Mouse (Mus musculus): ENCODE measurements around the gene Dglucy. TPM values are rescaled to one million over a fixed set of nuclear protein-coding genes. Genes with fewer than 3 reads are reported as not detected.

The Dglucy gene
- polyA plus RNA-seq (2014; fragmentation: Nextera tagmentation; extraction: Ambion mirVana) = 1.5 and 2.4 TPM in 2 replicates

DNA sequence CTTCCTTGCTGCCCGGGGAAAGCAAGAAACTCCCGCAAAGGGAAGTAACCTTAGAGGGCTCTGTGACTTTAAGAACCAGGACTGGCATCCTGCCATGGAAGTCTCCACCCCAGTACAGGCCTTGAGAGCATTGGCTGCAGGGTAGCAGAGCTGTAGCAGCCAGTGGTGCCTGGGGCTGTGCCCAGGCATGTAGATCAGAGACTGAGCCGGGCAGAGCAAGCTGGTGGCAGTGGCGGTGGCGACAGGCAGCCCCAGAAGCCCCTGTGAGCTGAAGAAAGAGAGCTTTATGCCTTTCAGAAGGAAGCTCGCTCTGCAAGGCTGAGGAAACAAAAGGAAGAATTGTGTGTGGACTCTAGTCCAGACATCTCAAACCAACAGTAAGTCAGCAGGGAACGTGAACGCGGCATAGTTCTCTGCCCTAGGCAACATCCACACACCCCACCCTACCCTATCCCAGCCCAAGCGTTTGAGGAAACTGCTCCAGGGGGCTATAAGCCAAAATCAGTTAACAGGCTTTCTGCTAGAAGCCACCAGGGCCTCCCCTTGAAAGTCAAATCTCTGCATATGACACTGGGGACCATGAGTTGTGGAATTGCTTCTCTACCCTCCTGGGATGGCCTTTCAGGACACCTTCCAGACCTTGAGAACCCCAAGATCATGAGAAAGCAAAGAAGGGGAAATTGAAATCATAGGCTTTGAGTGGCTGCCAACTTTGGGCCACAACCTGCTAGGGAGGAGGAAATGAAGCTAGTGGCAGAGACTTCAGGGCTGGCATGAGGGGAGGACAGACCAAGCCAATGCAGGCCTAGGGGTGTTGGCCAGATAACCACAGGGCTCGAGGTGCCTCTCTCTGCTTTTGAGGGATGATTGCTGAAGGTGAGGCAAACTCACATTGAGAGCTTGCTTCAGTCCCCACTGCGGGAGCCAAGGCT is at the start of gene Dglucy:
Dglucy (plus strand) TSS at position 124 of the 932 bp plus-strand sequence.
- Histone ChIP-seq H3K27me3 (replicated peaks; ENCODE audit: control insufficient read depth, insufficient read depth, low read length) (no peaks in the 10 kb centered on the region), H3K4me3 (ENCODE audit: low read depth, low read length) (peak within 1 kb of the TSS; percentile 18), H3K9ac (ENCODE audit: low read length) (peak within 1 kb of the TSS; percentile 30), H3K36me3 (ENCODE audit: control insufficient read depth, insufficient read depth, low read length) (no peaks in the 10 kb centered on the region), H3K4me2 (ENCODE audit: low read length) (peak within 1 kb of the TSS; percentile 33), H3K9me3 (ENCODE audit: control insufficient read depth, low read length) (no peaks in the 10 kb centered on the region), H3K4me1 (replicated peaks; ENCODE audit: control insufficient read depth, insufficient read depth, low read length) (no peaks in the 10 kb centered on the region), H3K27ac (ENCODE audit: low read depth) (peak within 1 kb of the TSS; percentile 43; the same call in 1 of the 2 replicates)
- ATAC-seq (replicated peaks; ENCODE audit: low FRiP score, low TSS enrichment, low read depth) (peak; percentile 86), DNase-seq (ENCODE audit: low spot score) (peak; percentile 70)
- WGBS = 64% methylated on average over 12 of the region's 12 CpGs

DNA sequence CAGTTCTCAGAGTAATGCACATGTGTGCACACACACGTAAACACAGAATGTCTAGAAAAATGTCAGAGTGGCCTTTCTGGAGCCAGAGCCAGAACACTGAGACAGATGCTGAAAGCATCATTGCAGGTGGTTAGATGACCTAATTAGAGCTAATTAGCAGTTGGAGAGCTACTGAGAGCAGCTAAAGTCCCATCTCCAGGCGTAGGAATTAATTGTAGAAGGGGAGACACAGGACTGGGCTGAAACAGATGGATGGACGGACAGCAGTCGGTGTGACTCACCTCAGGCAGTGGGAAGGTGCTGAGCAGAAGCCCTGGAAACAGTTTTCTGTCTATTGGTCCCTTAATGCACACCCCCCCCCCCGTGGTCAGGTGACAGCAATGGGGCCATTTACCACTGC is 43.7 kb upstream of the Dglucy start:
- H3K4me3 ChIP-seq (ENCODE audit: low read depth, low read length) = no peak overlapping the region
- H3K36me3 ChIP-seq (ENCODE audit: control insufficient read depth, insufficient read depth, low read length) = no peaks in the 10 kb centered on the region
- H3K4me2 ChIP-seq (ENCODE audit: low read length) = no peak overlapping the region
- no peaks in the 10 kb centered on the region for H3K27me3 ChIP-seq (replicated peaks; ENCODE audit: control insufficient read depth, insufficient read depth, low read length)
- H3K9ac ChIP-seq (ENCODE audit: low read length) = no peak overlapping the region
- DNase-seq (ENCODE audit: low spot score) = no peak
- H3K27ac ChIP-seq (ENCODE audit: low read depth) = no peak overlapping the region
- H3K9me3 ChIP-seq (ENCODE audit: control insufficient read depth, low read length) = no peaks in the 10 kb centered on the region
- 72% methylated on average over 5 of the region's 5 CpGs for WGBS
- ATAC-seq (replicated peaks; ENCODE audit: low FRiP score, low TSS enrichment, low read depth) = no peak
- H3K4me1 ChIP-seq (replicated peaks; ENCODE audit: control insufficient read depth, insufficient read depth, low read length) = no peaks in the 10 kb centered on the region

- no peaks in the 10 kb centered on the region for H3K9me3 ChIP-seq (ENCODE audit: control insufficient read depth, low read length)
- H3K9ac ChIP-seq (ENCODE audit: low read length) = no peak overlapping the region
- H3K27me3 ChIP-seq (replicated peaks; ENCODE audit: control insufficient read depth, insufficient read depth, low read length) = no peaks in the 10 kb centered on the region
- no peak for ATAC-seq (replicated peaks; ENCODE audit: low FRiP score, low TSS enrichment, low read depth)
- 84% methylated on average over 2 of the region's 2 CpGs for WGBS
- no peak for DNase-seq (ENCODE audit: low spot score)
- no peaks in the 10 kb centered on the region for H3K36me3 ChIP-seq (ENCODE audit: control insufficient read depth, insufficient read depth, low read length)
- no peak overlapping the region for H3K4me2 ChIP-seq (ENCODE audit: low read length)
- no peak overlapping the region for H3K4me3 ChIP-seq (ENCODE audit: low read depth, low read length)
- H3K4me1 ChIP-seq (replicated peaks; ENCODE audit: control insufficient read depth, insufficient read depth, low read length) = no peaks in the 10 kb centered on the region
- H3K27ac ChIP-seq (ENCODE audit: low read depth) = no peak overlapping the region
Measured at GRCm38 (mm10) chr12:100735581-100735980, 43.3 kb upstream of the Dglucy start.

DNA sequence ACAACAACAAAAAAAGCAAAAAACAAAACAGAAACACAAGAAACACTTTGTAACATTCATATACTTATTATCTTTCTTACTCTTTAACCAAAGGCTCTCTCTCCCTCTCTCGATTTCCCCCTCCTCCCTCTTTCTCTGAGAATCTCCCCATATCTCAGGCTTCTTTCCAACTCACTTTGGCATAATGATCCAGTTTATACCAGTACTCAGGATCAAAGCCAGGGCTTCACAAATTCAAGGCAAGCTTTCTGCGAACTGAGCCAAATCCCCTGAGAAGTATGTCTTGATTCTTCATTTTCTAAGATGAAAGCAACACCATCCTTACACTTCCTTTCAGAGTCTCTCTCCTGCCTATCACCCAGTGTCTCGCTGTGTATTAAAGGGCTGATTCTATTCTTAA is 40.4 kb upstream of the Dglucy start:
- Histone ChIP-seq H3K4me3 (ENCODE audit: low read depth, low read length) (no peak overlapping the region), H3K27ac (ENCODE audit: low read depth) (no peak overlapping the region), H3K9ac (ENCODE audit: low read length) (no peak overlapping the region), H3K9me3 (ENCODE audit: control insufficient read depth, low read length) (no peaks in the 10 kb centered on the region), H3K4me2 (ENCODE audit: low read length) (no peak overlapping the region), H3K4me1 (replicated peaks; ENCODE audit: control insufficient read depth, insufficient read depth, low read length) (no peaks in the 10 kb centered on the region), H3K36me3 (ENCODE audit: control insufficient read depth, insufficient read depth, low read length) (no peaks in the 10 kb centered on the region), H3K27me3 (replicated peaks; ENCODE audit: control insufficient read depth, insufficient read depth, low read length) (no peaks in the 10 kb centered on the region)
- WGBS = 70% methylated on average over 3 of the region's 3 CpGs
- DNase-seq (ENCODE audit: low spot score) = no peak
- ATAC-seq (replicated peaks; ENCODE audit: low FRiP score, low TSS enrichment, low read depth) = no peak

DNA sequence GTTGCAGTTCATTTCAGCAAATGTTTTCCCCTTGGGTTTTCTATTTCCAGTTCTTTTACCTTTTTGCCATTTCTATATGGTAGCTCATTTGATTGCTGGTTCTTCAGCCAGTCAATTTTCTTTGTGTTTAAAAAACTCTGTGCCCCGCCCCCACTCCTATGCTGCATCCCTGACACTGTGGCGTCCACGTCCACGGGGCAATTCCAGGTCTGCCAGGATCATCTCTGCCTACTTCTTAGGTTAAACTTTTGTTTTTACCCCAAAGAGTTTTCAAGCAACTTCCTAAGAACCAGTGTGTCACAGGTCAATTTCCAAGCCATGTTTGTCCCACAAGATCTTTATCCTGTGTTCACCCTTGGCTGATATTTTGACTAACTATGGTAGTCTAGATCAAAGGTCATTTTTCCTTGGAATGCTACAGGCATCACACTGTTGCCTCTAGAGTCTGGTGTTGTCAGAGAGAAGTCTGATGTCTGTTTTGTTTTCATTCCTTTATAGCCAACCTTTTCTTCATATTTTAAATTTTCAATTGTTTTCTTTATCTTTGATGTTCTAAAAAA is 39.8 kb upstream of the Dglucy start:
- Histone ChIP-seq H3K27me3 (replicated peaks; ENCODE audit: control insufficient read depth, insufficient read depth, low read length) (no peaks in the 10 kb centered on the region), H3K27ac (ENCODE audit: low read depth) (no peak overlapping the region), H3K36me3 (ENCODE audit: control insufficient read depth, insufficient read depth, low read length) (no peaks in the 10 kb centered on the region), H3K9ac (ENCODE audit: low read length) (no peak overlapping the region), H3K9me3 (ENCODE audit: control insufficient read depth, low read length) (no peaks in the 10 kb centered on the region), H3K4me2 (ENCODE audit: low read length) (no peak overlapping the region), H3K4me3 (ENCODE audit: low read depth, low read length) (no peak overlapping the region), H3K4me1 (replicated peaks; ENCODE audit: control insufficient read depth, insufficient read depth, low read length) (no peaks in the 10 kb centered on the region)
- 82% methylated on average over 4 of the region's 4 CpGs for WGBS
- ATAC-seq (replicated peaks; ENCODE audit: low FRiP score, low TSS enrichment, low read depth) (no peak), DNase-seq (ENCODE audit: low spot score) (no peak)

- DNase-seq (ENCODE audit: low spot score) (no peak), ATAC-seq (replicated peaks; ENCODE audit: low FRiP score, low TSS enrichment, low read depth) (no peak)
- H3K36me3 ChIP-seq (ENCODE audit: control insufficient read depth, insufficient read depth, low read length) = no peaks in the 10 kb centered on the region
- no peak overlapping the region for H3K27ac ChIP-seq (ENCODE audit: low read depth)
- H3K4me2 ChIP-seq (ENCODE audit: low read length) = no peak overlapping the region
- H3K4me1 ChIP-seq (replicated peaks; ENCODE audit: control insufficient read depth, insufficient read depth, low read length) = no peaks in the 10 kb centered on the region
- WGBS = 93% methylated on average over 5 of the region's 5 CpGs
- H3K4me3 ChIP-seq (ENCODE audit: low read depth, low read length) = no peak overlapping the region
- H3K27me3 ChIP-seq (replicated peaks; ENCODE audit: control insufficient read depth, insufficient read depth, low read length) = no peaks in the 10 kb centered on the region
- no peaks in the 10 kb centered on the region for H3K9me3 ChIP-seq (ENCODE audit: control insufficient read depth, low read length)
- no peak overlapping the region for H3K9ac ChIP-seq (ENCODE audit: low read length)
Measured at GRCm38 (mm10) chr12:100740313-100740712, 38.5 kb upstream of the Dglucy start.

DNA sequence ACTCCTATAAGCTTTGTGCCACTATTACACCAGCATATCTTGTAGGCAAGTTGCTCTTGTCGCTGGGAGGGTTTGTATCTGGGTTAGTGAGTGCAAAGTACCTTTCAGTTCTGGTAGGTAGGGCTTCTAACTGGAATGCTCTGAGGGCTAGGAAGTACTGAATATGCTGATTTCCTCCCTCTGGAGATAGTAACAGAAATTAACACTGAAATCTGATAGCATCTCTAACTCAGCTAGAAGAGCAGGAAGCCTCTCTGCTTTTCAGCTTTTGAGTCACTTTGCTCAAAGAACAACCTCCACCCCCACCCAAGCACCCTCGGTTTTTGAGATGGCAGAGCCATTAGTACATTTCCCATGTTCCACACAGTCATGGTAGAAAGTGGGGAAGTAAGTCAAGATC is 36.4 kb upstream of the Dglucy start:
- Histone ChIP-seq H3K4me2 (ENCODE audit: low read length) (no peak overlapping the region), H3K36me3 (ENCODE audit: control insufficient read depth, insufficient read depth, low read length) (no peaks in the 10 kb centered on the region), H3K4me3 (ENCODE audit: low read depth, low read length) (no peak overlapping the region), H3K27me3 (replicated peaks; ENCODE audit: control insufficient read depth, insufficient read depth, low read length) (no peaks in the 10 kb centered on the region), H3K4me1 (replicated peaks; ENCODE audit: control insufficient read depth, insufficient read depth, low read length) (no peaks in the 10 kb centered on the region), H3K9ac (ENCODE audit: low read length) (no peak overlapping the region), H3K9me3 (ENCODE audit: control insufficient read depth, low read length) (no peaks in the 10 kb centered on the region), H3K27ac (ENCODE audit: low read depth) (no peak overlapping the region)
- ATAC-seq (replicated peaks; ENCODE audit: low FRiP score, low TSS enrichment, low read depth) = no peak
- WGBS = 67% methylated on average over 2 of the region's 2 CpGs
- no peak for DNase-seq (ENCODE audit: low spot score)

DNA sequence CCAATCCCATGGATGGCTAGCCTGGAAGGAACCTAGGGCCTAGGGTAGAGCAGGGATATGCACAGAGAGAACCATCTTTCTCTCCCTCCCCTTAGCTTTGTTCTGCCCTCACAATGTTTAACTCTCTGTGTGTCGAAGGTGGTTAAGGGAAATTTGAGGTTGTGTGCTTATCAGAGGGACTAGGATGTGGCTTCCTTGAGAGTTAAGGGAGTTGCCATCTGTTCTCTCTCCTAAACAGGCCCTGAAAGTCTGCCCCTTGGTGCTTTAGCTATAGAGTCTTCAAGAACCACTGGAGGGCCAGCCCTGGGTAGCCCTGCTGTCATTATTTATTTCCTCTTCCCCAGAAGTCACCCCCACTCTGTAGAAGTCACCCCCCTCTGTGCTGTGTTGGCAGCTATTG is 25.9 kb upstream of the Dglucy start:
- Histone ChIP-seq H3K27ac (ENCODE audit: low read depth) (no peak overlapping the region), H3K4me1 (replicated peaks; ENCODE audit: control insufficient read depth, insufficient read depth, low read length) (no peaks in the 10 kb centered on the region), H3K9ac (ENCODE audit: low read length) (no peak overlapping the region), H3K9me3 (ENCODE audit: control insufficient read depth, low read length) (no peaks in the 10 kb centered on the region), H3K27me3 (replicated peaks; ENCODE audit: control insufficient read depth, insufficient read depth, low read length) (no peaks in the 10 kb centered on the region), H3K4me3 (ENCODE audit: low read depth, low read length) (no peak overlapping the region), H3K36me3 (ENCODE audit: control insufficient read depth, insufficient read depth, low read length) (no peaks in the 10 kb centered on the region), H3K4me2 (ENCODE audit: low read length) (no peak overlapping the region)
- WGBS = 50% methylated on average over 1 of the region's 1 CpGs
- ATAC-seq (replicated peaks; ENCODE audit: low FRiP score, low TSS enrichment, low read depth) = no peak
- DNase-seq (ENCODE audit: low spot score) = no peak
